Comparison of ENCODE assay signal across 21 mouse cellular contexts in the genomic region with DNA sequence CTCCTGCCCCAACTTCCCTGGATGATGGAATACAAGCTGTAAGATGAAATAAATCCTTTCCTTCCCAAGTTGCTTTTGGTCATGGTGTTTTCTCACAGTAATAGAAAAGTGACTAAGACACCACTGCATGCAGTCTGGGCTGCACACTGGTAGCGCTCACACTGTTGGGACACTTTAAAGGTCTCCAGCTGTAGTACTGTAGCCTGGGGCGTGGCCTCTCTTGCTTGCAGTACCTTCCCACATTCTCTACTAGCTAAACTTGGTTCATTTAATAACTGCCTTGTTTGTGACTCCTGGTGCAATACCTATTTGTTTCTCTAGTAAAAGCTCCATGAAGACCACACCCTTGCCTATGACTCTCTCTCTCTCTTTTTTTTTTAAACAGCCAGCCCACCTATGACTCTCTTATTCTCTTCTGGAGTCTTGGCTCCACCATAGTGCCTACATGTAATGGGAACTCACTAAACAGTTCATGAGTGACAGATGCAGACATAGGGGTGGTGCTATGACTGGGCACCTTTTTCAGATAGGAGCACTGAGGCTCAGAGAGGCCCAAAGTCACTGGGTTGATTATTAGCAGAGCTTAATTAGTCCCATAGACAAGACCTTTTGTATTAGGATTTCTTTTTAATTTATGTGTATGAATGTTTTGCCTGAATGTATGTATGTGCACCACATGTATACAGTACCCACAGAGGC.
"Had no signal": no experiment of that assay in that cellular context is flagged by ENCODE, and none has a peak within 500 bp of the region (broad histone marks: within the 10 kb centered on the region; RNA-seq: fewer than 3 reads in every experiment).

No protein-coding gene starts in this region.

- H3K4me1 ChIP-seq: intestine, embryonic 15.5 days; lung, embryonic 15.5 days; neural tube, embryonic 12.5 days had no signal

- H3K36me3 ChIP-seq: intestine, embryonic 15.5 days; lung, embryonic 15.5 days; midbrain, embryonic 12.5 days; midbrain, embryonic 15.5 days; neural tube, embryonic 12.5 days; neural tube, embryonic 15.5 days had no signal

- ATAC-seq: midbrain, embryonic 15.5 days had no signal

- DNase-seq: kidney, adult 2 months; kidney, postnatal 25 days; layer of hippocampus, adult 9-11 months; lung, adult 18-20 months; lung, postnatal 10 days; lung, postnatal 36 days; right cerebral cortex, adult 18-20 months; right cerebral cortex, postnatal 14 days; right cerebral cortex, postnatal 4 days; thymus, adult 2 months; thymus, postnatal 14 days; thymus, postnatal 4 days had no signal

- H3K4me3 ChIP-seq: intestine, embryonic 15.5 days; layer of hippocampus, adult 2 months; lung, embryonic 15.5 days; midbrain, embryonic 12.5 days; midbrain, embryonic 15.5 days; neural tube, embryonic 12.5 days; neural tube, embryonic 15.5 days had no signal

- H3K9ac ChIP-seq: intestine, embryonic 15.5 days; lung, embryonic 15.5 days; midbrain, embryonic 12.5 days; midbrain, embryonic 15.5 days; neural tube, embryonic 12.5 days; neural tube, embryonic 15.5 days had no signal

- H3K4me2 ChIP-seq: intestine, embryonic 15.5 days; lung, embryonic 15.5 days; midbrain, embryonic 12.5 days; midbrain, embryonic 15.5 days; neural tube, embryonic 12.5 days; neural tube, embryonic 15.5 days had no signal

- H3K27me3 ChIP-seq: intestine, embryonic 15.5 days; lung, embryonic 15.5 days; midbrain, embryonic 12.5 days; midbrain, embryonic 15.5 days; neural tube, embryonic 12.5 days; neural tube, embryonic 15.5 days had no signal

- H3K9me3 ChIP-seq: intestine, embryonic 15.5 days; lung, embryonic 15.5 days; midbrain, embryonic 12.5 days; midbrain, embryonic 15.5 days; neural tube, embryonic 12.5 days; neural tube, embryonic 15.5 days had no signal

- H3K27ac ChIP-seq: intestine, embryonic 15.5 days; kidney, postnatal 0 days; layer of hippocampus, adult 2 months; lung, embryonic 15.5 days; midbrain, embryonic 12.5 days; midbrain, embryonic 15.5 days; neural tube, embryonic 12.5 days; neural tube, embryonic 15.5 days; stomach, postnatal 0 days had no signal
